Mouse (Mus musculus) thymus, adult 2 months (tissue): ENCODE measurements at regions not wholly inside any gene's neighbourhood (a gene's known extent, or its start where the extent isn't known, plus 50 kb on each side); places are given as distances from the start of the nearest gene placed in this dataset.

Source experiments
- CTCF ChIP-seq: fragments of 200-500 bp; IDR thresholded peaks from 2 replicates; pipeline ENCODE4 v1.5.1; 2012; ENCODE audit warnings: mild to moderate bottlenecking, control low read depth, low read length, moderate library complexity, borderline replicate concordance; ENCODE audit not compliant: control insufficient read depth, poor library complexity, insufficient read depth; ENCODE audit errors: extremely low read depth
- POLR2A ChIP-seq: fragments of 200-500 bp; IDR thresholded peaks from 2 replicates; pipeline ENCODE4 v1.6.1; 2012; ENCODE audit warnings: mild to moderate bottlenecking, low read length, control low read depth, moderate library complexity; ENCODE audit not compliant: control insufficient read depth, poor library complexity, insufficient read depth; ENCODE audit errors: extremely low read depth

- TF ChIP-seq CTCF (no peak), POLR2A (no peak)
Observed at GRCm38 (mm10) chr16:95902177-95902576, 88.6 kb downstream of the Psmg1 start.
